Mouse (Mus musculus) urinary bladder, adult 18-20 months (tissue): ENCODE data around the gene Efcab2.

ENCODE experiments used
- DNase-seq, 2 experiments: peaks; one replicate each; pipeline ENCODE4 v3.0.0; 2022; ENCODE audit warnings: low spot score in 2 of 2, mixed read lengths in 2 of 2

Gene Efcab2

GRCm38 (mm10) chr1:178483854-178484253, 78.0 kb downstream of the Efcab2 start:
- DNase-seq: no peak

GRCm38 (mm10) chr1:178485138-178485867, 79.4 kb downstream of the Efcab2 start:
- DNase-seq: no peak

- no peak for DNase-seq
Measured at GRCm38 (mm10) chr1:178485868-178486220, 80.0 kb downstream of the Efcab2 start.

- DNase-seq: no peak
Measured at GRCm38 (mm10) chr1:178486828-178487227, 80.9 kb downstream of the Efcab2 start.

- DNase-seq: no peak
Measured at GRCm38 (mm10) chr1:178489127-178489526, 83.2 kb downstream of the Efcab2 start.

- no peak for DNase-seq
Measured at GRCm38 (mm10) chr1:178491733-178492132, 85.8 kb downstream of the Efcab2 start.

- DNase-seq: no peak
Measured at GRCm38 (mm10) chr1:178492493-178492892, 86.6 kb downstream of the Efcab2 start.

- no peak for DNase-seq
Measured at GRCm38 (mm10) chr1:178496186-178496585, 90.3 kb downstream of the Efcab2 start.

GRCm38 (mm10) chr1:178496841-178497240, 91.0 kb downstream of the Efcab2 start:
- DNase-seq: peak in 1 of 2 experiments; percentile 23

GRCm38 (mm10) chr1:178506938-178507337, 101.1 kb downstream of the Efcab2 start:
- DNase-seq: no peak

GRCm38 (mm10) chr1:178512323-178513031, 106.6 kb downstream of the Efcab2 start:
- DNase-seq: peak; percentile 22 to 33

- no peak for DNase-seq
Measured at GRCm38 (mm10) chr1:178513954-178514353, 108.1 kb downstream of the Efcab2 start.

GRCm38 (mm10) chr1:178515839-178516238, 110.0 kb downstream of the Efcab2 start:
- no peak for DNase-seq

- DNase-seq: no peak
Measured at GRCm38 (mm10) chr1:178522389-178522788, 116.5 kb downstream of the Efcab2 start.

GRCm38 (mm10) chr1:178523152-178523551, 117.3 kb downstream of the Efcab2 start:
- no peak for DNase-seq

- DNase-seq: peak; percentile 47 to 68
Measured at GRCm38 (mm10) chr1:178527185-178527546, 121.3 kb downstream of the Efcab2 start.

- peak; percentile 4 to 66 for DNase-seq
Measured at GRCm38 (mm10) chr1:178527547-178528361, 121.9 kb downstream of the Efcab2 start.

GRCm38 (mm10) chr1:178528431-178529351, 122.8 kb downstream of the Efcab2 start, which contains the start of gene Kif26b:
Kif26b (plus strand) TSS chr1:178529125.
- peak; percentile 41 to 69 for DNase-seq

GRCm38 (mm10) chr1:178529512-178530300, 123.8 kb downstream of the Efcab2 start:
- peak; percentile 5 to 19 for DNase-seq
